Mouse (Mus musculus): ENCODE measurements around the gene Treml2.
"Not testable (repeated sequence)": the region's sequence is repeated elsewhere in the genome, so short reads cannot be mapped to it uniquely, and the experiment has no call there.

Treml2 gene

GRCm38 (mm10) chr17:48352976-48353375, 53.7 kb downstream of the Treml2 start:
- not testable (repeated sequence) for DNase-seq

DNA sequence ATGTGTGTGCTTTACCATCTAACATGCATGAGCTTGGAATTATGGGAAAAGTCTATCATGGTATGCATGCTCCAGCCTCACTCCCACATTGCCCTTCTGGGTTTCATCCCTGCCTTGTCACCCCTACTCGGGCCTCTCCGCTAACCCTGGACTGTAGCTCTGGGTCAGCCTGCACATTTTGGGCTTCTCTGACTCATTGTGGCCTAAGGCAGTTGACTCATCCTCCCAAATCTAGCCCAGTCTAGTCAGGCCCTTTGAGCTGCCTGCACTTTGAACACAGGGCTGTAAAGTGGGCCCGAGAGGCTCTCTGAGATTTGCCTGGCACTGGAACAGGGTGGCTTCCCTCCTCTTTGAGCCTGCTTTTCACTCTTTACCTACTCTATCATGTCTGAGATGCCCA, 56.5 kb downstream of the Treml2 start:
- no peak for DNase-seq

DNA sequence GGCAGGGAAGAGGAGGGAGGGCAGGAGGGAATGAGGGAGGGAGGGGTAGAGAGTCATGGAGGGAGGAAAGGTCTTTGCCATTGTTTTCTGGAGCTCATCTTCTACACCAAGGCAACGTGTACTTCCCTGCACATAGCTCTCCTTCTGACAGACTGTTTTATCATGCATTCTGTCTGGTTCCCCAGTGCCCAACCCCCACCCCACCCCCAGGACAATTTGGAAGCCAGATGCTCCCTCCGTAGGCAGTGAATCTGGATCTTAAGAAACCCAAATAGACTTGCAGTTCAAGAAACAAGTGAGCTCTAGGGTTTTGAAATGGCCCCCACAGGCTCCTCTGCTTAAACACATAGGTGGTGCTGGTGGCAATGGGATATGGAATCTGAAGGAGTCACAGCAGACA, 58.6 kb downstream of the Treml2 start:
- no peak for DNase-seq

GRCm38 (mm10) chr17:48359616-48360015, 60.3 kb downstream of the Treml2 start, which contains the start of gene Treml1:
TSS of gene Treml1 (plus strand) at chr17:48359916.
- no peak for DNase-seq

DNA sequence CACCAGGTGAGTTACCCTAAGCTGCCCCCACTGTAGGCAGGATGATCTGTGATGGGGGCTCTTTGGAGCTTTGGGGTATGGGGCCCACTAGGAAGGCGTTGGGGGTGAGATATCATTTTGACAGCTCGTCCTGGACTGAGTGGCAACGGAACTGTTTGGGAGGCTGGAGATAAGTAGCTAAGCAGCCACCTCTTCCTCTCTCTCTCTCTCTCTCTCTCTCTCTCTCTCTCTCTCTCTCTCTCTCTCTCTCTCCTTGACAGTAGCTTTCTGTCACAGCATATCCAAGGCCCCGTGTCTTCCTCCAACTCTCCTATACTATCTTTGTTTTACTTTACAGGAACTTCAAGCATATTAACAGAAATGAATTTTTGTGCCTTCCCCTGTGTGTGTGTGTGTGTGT, 61.2 kb downstream of the Treml2 start:
- DNase-seq = no peak

All from cerebellum, adult 9-10 months (tissue).